In genomic region chr10:84648911-84649310, GRCm38 (mm10) we compare ENCODE assay signal across 20 mouse cellular contexts. TPM values are rescaled to one million over a fixed set of nuclear protein-coding genes. Genes with fewer than 3 reads are reported as not detected.
DNase-seq lines count a peak whose midpoint lies in the region; ATAC-seq and TF ChIP-seq lines count a peak whose summit lies in the region.
"Had no signal": no experiment of that assay in that cellular context is flagged by ENCODE, and none has a peak within 500 bp of the region (broad histone marks: within the 10 kb centered on the region; RNA-seq: fewer than 3 reads in every experiment).

No protein-coding gene starts in this region.

- 0 out of 2 replicates have a peak, but pooled peaks cover 1% of the 10 kb centered on the region for H3K79me2 ChIP-seq in MEL (ENCODE audit: control insufficient read depth, insufficient read depth, low read length, poor library complexity)

- TF ChIP-seq POLR2A in MEL (IDR thresholded peaks at IDR 0.05; ENCODE audit: control insufficient read depth in 1 of 2, insufficient read depth in 1 of 2, low read depth in 1 of 2, low read length in 2 of 2, poor library complexity in 1 of 2), result no peak

- H3K4me3 ChIP-seq in G1E (ENCODE audit: low read depth, low read length) (no peak overlapping the region), MEL (ENCODE audit: control insufficient read depth in 1 of 2, insufficient read depth in 1 of 2, low read depth in 2 of 2, low read length in 2 of 2) (no peak overlapping the region)

- ATAC-seq in G1E (ENCODE audit: extremely low read depth, insufficient number of reproducible peaks, low FRiP score, poor library complexity, severe bottlenecking), result peak; percentile 73
- no peak for ATAC-seq in monocyte, adult 5-6 weeks (replicated peaks; ENCODE audit: insufficient number of reproducible peaks, low FRiP score, low TSS enrichment, poor library complexity, severe bottlenecking)
- ATAC-seq: activated CD4-positive, CD25-positive, alpha-beta regulatory T cell, adult 4 months; CD4-positive, CD25-positive, alpha-beta regulatory T cell, adult 4 months; Patski had no signal

- H3K36me3 ChIP-seq in G1E (replicated peaks) (peaks cover 78% of the 10 kb centered on the region), MEL (ENCODE audit: control insufficient read depth in 1 of 2, insufficient read depth in 2 of 2, low read length in 2 of 2) (peaks cover 8 to 26% of the 10 kb centered on the region in 2 experiments)

- TF ChIP-seq EP300 in MEL (IDR thresholded peaks at IDR 0.05; ENCODE audit: low read depth in 1 of 2, low read length in 2 of 2), result no peak

- DNase-seq in G1E (ENCODE audit: low spot score) (no peak), MEL (ENCODE audit: low read depth, low spot score) (no peak)
- no peak for DNase-seq in right cerebral cortex, postnatal 10 days (ENCODE audit: low spot score in 2 of 2)
- DNase-seq: adrenal gland, adult 2 months; adrenal gland, adult 8-10 months; adrenal gland, postnatal 10 days; adrenal gland, postnatal 14 days; adrenal gland, postnatal 25 days; adrenal gland, postnatal 36 days; B cell, adult 2 months; cerebellum, adult 11 months; cerebellum, adult 11-12 months; cerebellum, adult 18-20 months; cerebellum, adult 2 months; cerebellum, adult 8-10 months had no signal

- no peak overlapping the region for H3K27ac ChIP-seq in MEL (ENCODE audit: control insufficient read depth, low read depth, low read length)

- TF ChIP-seq CTCF in G1E (IDR thresholded peaks at IDR 0.05; ENCODE audit: low read depth, low read length), result no peak
- no peak for TF ChIP-seq CTCF in MEL (IDR thresholded peaks at IDR 0.05 in 2 of 3, conservative IDR thresholded peaks at IDR 0.05 in 1 of 3; ENCODE audit: control insufficient read depth in 1 of 3, insufficient read depth in 1 of 3, low read depth in 2 of 3, low read length in 3 of 3, poor library complexity in 1 of 3, severe bottlenecking in 1 of 3)

- no peak overlapping the region for H3K9ac ChIP-seq in MEL (ENCODE audit: control insufficient read depth, low read depth, low read length, poor library complexity, severe bottlenecking)

- no peaks in the 10 kb centered on the region for H3K27me3 ChIP-seq in G1E (ENCODE audit: insufficient read depth, low read length)
- H3K27me3 ChIP-seq in MEL (ENCODE audit: control insufficient read depth in 1 of 2, insufficient read depth in 2 of 2, low read length in 2 of 2), result no peaks in the 10 kb centered on the region
- H3K27me3 ChIP-seq: CH12.LX, Patski had no signal

- no peak for TF ChIP-seq RAD21 in MEL (IDR thresholded peaks at IDR 0.05; ENCODE audit: low read depth, low read length)

- H3K9me3 ChIP-seq in G1E (replicated peaks), result no peaks in the 10 kb centered on the region
- H3K9me3 ChIP-seq in MEL (replicated peaks; ENCODE audit: insufficient read depth, low read length), result no peaks in the 10 kb centered on the region

- peaks cover 33% of the 10 kb centered on the region for H3K4me1 ChIP-seq in G1E (ENCODE audit: insufficient read depth, low read depth, low read length)
- H3K4me1 ChIP-seq in MEL (ENCODE audit: control insufficient read depth in 1 of 2, insufficient read depth in 2 of 2, low read length in 2 of 2), result peaks cover 15% of the 10 kb centered on the region in 2 experiments

TF ChIP-seq in MEL, 35 proteins besides CTCF, POLR2A, EP300 and RAD21:
- no peak for TF ChIP-seq RCOR1 (IDR thresholded peaks at IDR 0.05; ENCODE audit: low read depth, low read length)
- no peak for TF ChIP-seq MAZ (IDR thresholded peaks at IDR 0.05; ENCODE audit: low read depth, low read length)
- TF ChIP-seq MAFK (IDR thresholded peaks at IDR 0.05; ENCODE audit: borderline replicate concordance, low read depth, low read length), result no peak
- TF ChIP-seq SIN3A (IDR thresholded peaks at IDR 0.05; ENCODE audit: low read length), result peak; percentile 43; the same call in 1 of the 2 replicates
- no peak for TF ChIP-seq ZNF384 (IDR thresholded peaks at IDR 0.05; ENCODE audit: low read depth, low read length)
- no peak for TF ChIP-seq TCF12 (IDR thresholded peaks at IDR 0.05; ENCODE audit: low read depth, low read length)
- no peak for TF ChIP-seq TBP (IDR thresholded peaks at IDR 0.05; ENCODE audit: low read depth, low read length)
- TF ChIP-seq MYC (IDR thresholded peaks at IDR 0.05; ENCODE audit: low read depth, low read length), result no peak
- TF ChIP-seq GATA1 (IDR thresholded peaks at IDR 0.05; ENCODE audit: low read depth, low read length), result peak; percentile 56
- no peak for TF ChIP-seq POLR2AphosphoS5 (IDR thresholded peaks at IDR 0.05; ENCODE audit: borderline replicate concordance, low read depth, low read length)
- peak; percentile 80; the same call in 1 of the 2 replicates for TF ChIP-seq MXI1 (IDR thresholded peaks at IDR 0.05; ENCODE audit: low read depth, low read length)
- no peak for TF ChIP-seq ZMIZ1 (IDR thresholded peaks at IDR 0.05; ENCODE audit: low read depth, low read length)
- no peak for TF ChIP-seq ZKSCAN1 (IDR thresholded peaks at IDR 0.05; ENCODE audit: low read depth, low read length)
- no peak for TF ChIP-seq JUND (IDR thresholded peaks at IDR 0.05; ENCODE audit: low read depth, low read length)
- no peak for TF ChIP-seq E2F4 (IDR thresholded peaks at IDR 0.05; ENCODE audit: borderline replicate concordance, low read depth, low read length)
- TF ChIP-seq POLR2AphosphoS2 (IDR thresholded peaks at IDR 0.05; ENCODE audit: low read length), result no peak
- no peak for TF ChIP-seq CHD2 (IDR thresholded peaks at IDR 0.05; ENCODE audit: low read length)
- TF ChIP-seq KAT2A (conservative IDR thresholded peaks at IDR 0.05; ENCODE audit: low read depth, low read length), result no peak
- TF ChIP-seq USF1 (IDR thresholded peaks at IDR 0.05; ENCODE audit: low read depth, low read length), result peak; percentile 21; the same call in 1 of the 2 replicates
- TF ChIP-seq MEF2A (IDR thresholded peaks at IDR 0.05; ENCODE audit: extremely low read depth, insufficient replicate concordance, low read depth, low read length, poor library complexity, severe bottlenecking), result no peak
- no peak for TF ChIP-seq NRF1 (IDR thresholded peaks at IDR 0.05; ENCODE audit: insufficient read depth, low read depth, low read length, poor library complexity, severe bottlenecking)
- peak; percentile 21; the same call in 1 of the 2 replicates for TF ChIP-seq MAX (IDR thresholded peaks at IDR 0.05; ENCODE audit: low read length)
- no peak; the same call in 1 of the 2 replicates for TF ChIP-seq ETS1 (IDR thresholded peaks at IDR 0.05; ENCODE audit: low read depth, low read length)
- peak; percentile 32; the same call in 1 of the 2 replicates for TF ChIP-seq BHLHE40 (IDR thresholded peaks at IDR 0.05; ENCODE audit: borderline replicate concordance, low read depth, low read length)
- TF ChIP-seq MYB (IDR thresholded peaks at IDR 0.05; ENCODE audit: low read depth, low read length), result no peak
- no peak for TF ChIP-seq CHD1 (IDR thresholded peaks at IDR 0.05; ENCODE audit: low read depth, low read length)
- TF ChIP-seq USF2 (IDR thresholded peaks at IDR 0.05; ENCODE audit: borderline replicate concordance in 1 of 2, insufficient read depth in 1 of 2, low read depth in 1 of 2, low read length in 2 of 2), result no peak
- no peak for TF ChIP-seq NELFE (IDR thresholded peaks at IDR 0.05; ENCODE audit: low read depth, low read length)
- no peak for TF ChIP-seq TAL1 (IDR thresholded peaks at IDR 0.05; ENCODE audit: low read length)
- no peak for TF ChIP-seq ELF1 (IDR thresholded peaks at IDR 0.05; ENCODE audit: low read depth, low read length)

RNA-seq across cellular contexts. Expression of gene Polr3b, which starts 26.8 kb away (rescaled TPM):
- total RNA-seq in G1E (2014; fragmentation: Nextera tagmentation) (27.2 and 30.1 TPM in 2 replicates), G1E (2017) (20.2 and 21.9 TPM in 2 replicates), MEL (2012; rRNA removed) (19.8 and 20.6 TPM in 2 replicates)
- polyA plus RNA-seq in G1E (2012) (5.1 and 5.6 TPM in 2 replicates), MEL (2012; ENCODE audit: insufficient read depth in 1 of 2, insufficient read length in 2 of 2, low read depth in 1 of 2, low replicate concordance in 2 of 2, missing spikeins in 1 of 2) (10 to 100 TPM in 1 of 2 experiments, not detected in 1; 24.2 TPM)
- total RNA-seq in monocyte, adult 5-6 weeks (2017), result 19.0 to 55.1 TPM (median 25.8 TPM) in 3 replicates
